Mouse (Mus musculus) c-Kit-positive CD71-positive TER-119-negative erythroid progenitor cells, embryonic 14.5 days (primary cell): Measurements from ENCODE around the gene Acbd7.

ENCODE experiments used
- DNase-seq: peaks from one replicate; pipeline ENCODE4 v3.0.0-alpha.2; 2013; ENCODE audit warnings: low read depth

Gene Acbd7

GRCm38 (mm10) chr2:3335611-3336301 lies at the start of gene Acbd7:
Acbd7 (plus strand) TSS chr2:3336168.
- DNase-seq, result peak; percentile 82

- no peak for DNase-seq
These were observed 49.7 kb upstream of the Acbd7 start for GRCm38 (mm10) chr2:3286243-3286642.

GRCm38 (mm10) chr2:3289581-3289980 lies 46.4 kb upstream of the Acbd7 start:
- DNase-seq, result no peak

- DNase-seq, result no peak
These were observed 43.8 kb upstream of the Acbd7 start for GRCm38 (mm10) chr2:3292170-3292569.

GRCm38 (mm10) chr2:3295826-3296225 lies 40.1 kb upstream of the Acbd7 start:
- no peak for DNase-seq

GRCm38 (mm10) chr2:3305426-3306025 lies 30.4 kb upstream of the Acbd7 start:
- no peak for DNase-seq

- DNase-seq, result no peak
These were observed 12.8 kb upstream of the Acbd7 start for GRCm38 (mm10) chr2:3323132-3323531.

- no peak for DNase-seq
These were observed 11.4 kb upstream of the Acbd7 start for GRCm38 (mm10) chr2:3324381-3325130.

- no peak for DNase-seq
These were observed 9.4 kb upstream of the Acbd7 start for GRCm38 (mm10) chr2:3326547-3326946.

GRCm38 (mm10) chr2:3327351-3327750 lies 8.6 kb upstream of the Acbd7 start:
- DNase-seq, result peak; percentile 54

- no peak for DNase-seq
These were observed 4.8 kb upstream of the Acbd7 start for GRCm38 (mm10) chr2:3331071-3331703.

- peak; percentile 50 for DNase-seq
These were observed 3.9 kb upstream of the Acbd7 start for GRCm38 (mm10) chr2:3332056-3332455.

GRCm38 (mm10) chr2:3332484-3333242 lies 3.3 kb upstream of the Acbd7 start, which contains the start of gene Rpp38:
Rpp38 (minus strand) TSS chr2:3332643.
- DNase-seq, result peak; percentile 90

GRCm38 (mm10) chr2:3333761-3334160 lies 2.2 kb upstream of the Acbd7 start:
- DNase-seq, result no peak

- no peak for DNase-seq
These were observed 12.5 kb downstream of the Acbd7 start for GRCm38 (mm10) chr2:3348422-3348821.

GRCm38 (mm10) chr2:3348919-3349318 lies 13.0 kb downstream of the Acbd7 start:
- no peak for DNase-seq

GRCm38 (mm10) chr2:3353160-3353559 lies 17.2 kb downstream of the Acbd7 start:
- no peak for DNase-seq

GRCm38 (mm10) chr2:3355793-3356192 lies 19.8 kb downstream of the Acbd7 start:
- no peak for DNase-seq

- no peak for DNase-seq
These were observed 20.3 kb downstream of the Acbd7 start for GRCm38 (mm10) chr2:3356311-3356710.

- no peak for DNase-seq
These were observed 21.9 kb downstream of the Acbd7 start for GRCm38 (mm10) chr2:3357887-3358286.

- DNase-seq, result no peak
These were observed 25.1 kb downstream of the Acbd7 start for GRCm38 (mm10) chr2:3361067-3361466.

- DNase-seq, result no peak
These were observed 29.2 kb downstream of the Acbd7 start for GRCm38 (mm10) chr2:3365127-3365526.
